Mouse (Mus musculus) MEL (cell line): Measurements from ENCODE around the gene Chchd10. TPM values are rescaled to one million over a fixed set of nuclear protein-coding genes. Genes with fewer than 3 reads are reported as not detected.

Source experiments
- polyA plus RNA-seq, 2 experiments: library from polyadenylated mRNA; stranded (reverse) in 1 of 2; unstranded in 1 of 2; fragments of >175 nt in 1 of 2; fragments of >200 nt in 1 of 2; gene quantifications; 2 replicates each; pipeline versions ENCODE4 v1.2.1 to v1.2.4; 2012; ENCODE audit warnings: low replicate concordance in 2 of 2, low read depth in 1 of 2; ENCODE audit not compliant: insufficient read length in 2 of 2, insufficient read depth in 1 of 2, missing spikeins in 1 of 2
- total RNA-seq: library from RNA; depleted of rRNA; stranded (reverse); fragments of 300-350 nt; gene quantifications from 2 replicates; pipeline ENCODE4 v1.2.3, GENCODE M21; 2012; rRNA removed

Gene Chchd10
- total and polyA plus RNA-seq, 3 experiments, result 143 to 428 TPM; not detected in 1

Other genes with a start within 250 kb of the Chchd10 start
- gene Cabin1, start 168.8 kb upstream of the Chchd10 start, total RNA-seq, result 27.2 and 28.2 TPM in 2 replicates
- 100 to 1,000 TPM in 1 of 2 experiments, 10 to 100 TPM in 1; 54.9 to 115 TPM for gene Cabin1, start 168.8 kb upstream of the Chchd10 start, polyA plus RNA-seq
- 45.1 and 48.8 TPM in 2 replicates for gene Ddt, start 159.7 kb upstream of the Chchd10 start, total RNA-seq
- gene Ddt, start 159.7 kb upstream of the Chchd10 start, polyA plus RNA-seq, result 10 to 100 TPM in 1 of 2 experiments, not detected in 1; 63.4 TPM
- not detected in 2 replicates for gene Gm20441, start 152.2 kb upstream of the Chchd10 start, total RNA-seq
- not detected for gene Gm20441, start 152.2 kb upstream of the Chchd10 start, polyA plus RNA-seq
- 4.0 TPM in 2 replicates for gene Gstt3, start 151.7 kb upstream of the Chchd10 start, total RNA-seq
- gene Gstt3, start 151.7 kb upstream of the Chchd10 start, polyA plus RNA-seq, result 10 to 100 TPM in 1 of 2 experiments, not detected in 1; 10.2 TPM
- gene Gstt1, start 134.5 kb upstream of the Chchd10 start, total RNA-seq, result 1.3 and 2.0 TPM in 2 replicates
- gene Gstt1, start 134.5 kb upstream of the Chchd10 start, polyA plus RNA-seq, result 1 to 10 TPM in 1 of 2 experiments, not detected in 1; 3.8 TPM
- gene Gstt4, start 110.6 kb upstream of the Chchd10 start, total RNA-seq, result not detected in 2 replicates
- gene Gstt4, start 110.6 kb upstream of the Chchd10 start, polyA plus RNA-seq, result not detected
- gene Gstt2, start 95.7 kb upstream of the Chchd10 start, total RNA-seq, result 4.3 and 4.9 TPM in 2 replicates
- gene Gstt2, start 95.7 kb upstream of the Chchd10 start, polyA plus RNA-seq, result 10 to 100 TPM in 1 of 2 experiments, not detected in 1; 10.9 TPM
- gene Mif, start 72.9 kb upstream of the Chchd10 start, total RNA-seq, result 862 and 1,292 TPM in 2 replicates
- gene Mif, start 72.9 kb upstream of the Chchd10 start, polyA plus RNA-seq, result 1,000 to 10,000 TPM in 1 of 2 experiments, 100 to 1,000 TPM in 1; 817 to 2,606 TPM
- 0.23 and 0.69 TPM in 2 replicates for gene Derl3, start 39.7 kb upstream of the Chchd10 start, total RNA-seq
- 1 to 10 TPM in 1 of 2 experiments, not detected in 1; 1.5 TPM for gene Derl3, start 39.7 kb upstream of the Chchd10 start, polyA plus RNA-seq
- gene Smarcb1, start 11.5 kb upstream of the Chchd10 start, total RNA-seq, result 91.6 and 91.8 TPM in 2 replicates
- gene Smarcb1, start 11.5 kb upstream of the Chchd10 start, polyA plus RNA-seq, result 1,000 to 10,000 TPM in 1 of 2 experiments, 100 to 1,000 TPM in 1; 117 to 2,689 TPM
- gene Mmp11, start 3.4 kb downstream of the Chchd10 start, total RNA-seq, result 1.3 and 1.5 TPM in 2 replicates
- 1 to 10 TPM in 1 of 2 experiments, not detected in 1; 5.9 TPM for gene Mmp11, start 3.4 kb downstream of the Chchd10 start, polyA plus RNA-seq
- 0.08 and 0.26 TPM in 2 replicates for gene Gm867, start 7.5 kb downstream of the Chchd10 start, total RNA-seq
- 1 to 10 TPM in 1 of 2 experiments, not detected in 1; 1.6 TPM for gene Gm867, start 7.5 kb downstream of the Chchd10 start, polyA plus RNA-seq
- 0.27 TPM in 1 of 2 replicates, not detected in the other for gene Vpreb3, start 9.9 kb downstream of the Chchd10 start, total RNA-seq
- gene Vpreb3, start 9.9 kb downstream of the Chchd10 start, polyA plus RNA-seq, result under 1 TPM in 1 of 2 experiments, not detected in 1; 0.88 TPM
- gene Gm5134, start 21.4 kb downstream of the Chchd10 start, total RNA-seq, result not detected in 2 replicates
- not detected for gene Gm5134, start 21.4 kb downstream of the Chchd10 start, polyA plus RNA-seq
- 7.9 and 9.0 TPM in 2 replicates for gene Zfp280b, start 99.5 kb downstream of the Chchd10 start, total RNA-seq
- 10 to 100 TPM in 1 of 2 experiments, not detected in 1; 18.6 TPM for gene Zfp280b, start 99.5 kb downstream of the Chchd10 start, polyA plus RNA-seq
- not detected in 2 replicates for gene Slc5a4b, start 177.8 kb downstream of the Chchd10 start, total RNA-seq
- under 1 TPM in 1 of 2 experiments, not detected in 1; 0.03 TPM for gene Slc5a4b, start 177.8 kb downstream of the Chchd10 start, polyA plus RNA-seq
- gene Slc5a4a, start 214.3 kb downstream of the Chchd10 start, total RNA-seq, result not detected in 2 replicates
- gene Slc5a4a, start 214.3 kb downstream of the Chchd10 start, polyA plus RNA-seq, result not detected